Mouse (Mus musculus): ENCODE measurements around the gene Idnk. TPM values are rescaled to one million over a fixed set of nuclear protein-coding genes. Genes with fewer than 3 reads are reported as not detected.

Gene Idnk
- total and polyA plus RNA-seq, 3 experiments, result 25.5 to 45.0 (median 32.0) TPM

DNA sequence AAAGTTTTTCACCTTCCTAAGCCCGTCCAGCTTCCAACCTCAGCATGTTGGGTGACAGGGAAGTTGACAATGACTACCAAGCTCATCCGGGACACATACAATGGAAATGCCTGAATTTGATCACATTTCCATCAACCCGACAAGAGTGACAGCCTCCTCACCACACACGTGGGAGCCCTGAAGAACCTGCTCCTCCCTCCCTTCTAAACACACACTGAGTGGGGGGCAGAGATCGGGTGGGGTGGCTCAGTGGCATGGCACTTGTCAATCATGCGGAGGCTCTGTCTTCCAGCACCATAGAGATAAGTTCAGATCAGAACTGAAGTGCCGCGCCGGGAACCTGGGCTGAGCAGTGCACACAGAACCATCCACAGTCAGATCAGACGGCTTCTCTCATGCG is 7.0 kb upstream of the Idnk start:
- Histone ChIP-seq H3K79me2 (replicated peaks; ENCODE audit: control insufficient read depth, extremely low read depth, insufficient read depth, poor library complexity, severe bottlenecking) (no peaks in the 10 kb centered on the region), H3K4me1 (ENCODE audit: control insufficient read depth in 1 of 2, insufficient read depth in 2 of 2) (no peaks in the 10 kb centered on the region; a peak in 1 of 4 replicates), H3K9ac (ENCODE audit: insufficient read depth, low read depth) (no peak overlapping the region), H3K27ac (ENCODE audit: insufficient read depth, low read depth) (no peak overlapping the region), H3K4me3 (replicated peaks in 1 of 3; ENCODE audit: low read depth in 2 of 3, low read length in 2 of 3, poor library complexity in 1 of 3) (no peak overlapping the region), H3K27me3 (replicated peaks) (peaks cover 8% of the 10 kb centered on the region), H3K9me3 (replicated peaks; ENCODE audit: low read length) (no peaks in the 10 kb centered on the region), H3K4me2 (ENCODE audit: insufficient read depth, low read depth, poor library complexity, severe bottlenecking) (no peak overlapping the region), H3K36me3 (replicated peaks in 1 of 2; ENCODE audit: control insufficient read depth in 1 of 2, insufficient read depth in 1 of 2, low read length in 1 of 2) (no peaks in the 10 kb centered on the region)
- TF ChIP-seq TBP (conservative IDR thresholded peaks at IDR 0.05; ENCODE audit: low read depth, low read length), result no peak
- TF ChIP-seq CTCF (conservative IDR thresholded peaks at IDR 0.05 in 1 of 2, IDR thresholded peaks at IDR 0.05 in 1 of 2; ENCODE audit: low read depth in 2 of 2, low read length in 2 of 2), result no peak
- TF ChIP-seq UBTF (IDR thresholded peaks at IDR 0.05; ENCODE audit: low read depth, low read length), result no peak
- TF ChIP-seq MAZ (IDR thresholded peaks at IDR 0.05; ENCODE audit: low read depth, low read length), result no peak
- no peak for TF ChIP-seq PAX5 (IDR thresholded peaks at IDR 0.05; ENCODE audit: low read length)
- TF ChIP-seq E2F4 (IDR thresholded peaks at IDR 0.05; ENCODE audit: insufficient replicate concordance, low read depth, low read length), result no peak
- TF ChIP-seq POLR2A (IDR thresholded peaks at IDR 0.05; ENCODE audit: low read depth, low read length), result no peak
- no peak for TF ChIP-seq RCOR1 (conservative IDR thresholded peaks at IDR 0.05; ENCODE audit: low read depth, low read length)
- TF ChIP-seq ZC3H11A (IDR thresholded peaks at IDR 0.05; ENCODE audit: low read depth, low read length), result no peak
- DNase-seq (ENCODE audit: extremely low read depth), result no peak
- dilution Hi-C loops (cut with MboI; ENCODE audit: extremely low pct_ligation_motif_present, extremely low pct_unique_long_range_greater_than_20kb, low sequenced_read_pairs) (no loop called here), in situ Hi-C loops (cut with MboI; ENCODE audit: low pct_ligation_motif_present, low pct_unique_long_range_greater_than_20kb, low sequenced_read_pairs) (loop anchor here (10.0 kb wide), 2 partner anchors 234 to 394 kb away; partner anchors contain the start of gene 2210016F16Rik)

DNA sequence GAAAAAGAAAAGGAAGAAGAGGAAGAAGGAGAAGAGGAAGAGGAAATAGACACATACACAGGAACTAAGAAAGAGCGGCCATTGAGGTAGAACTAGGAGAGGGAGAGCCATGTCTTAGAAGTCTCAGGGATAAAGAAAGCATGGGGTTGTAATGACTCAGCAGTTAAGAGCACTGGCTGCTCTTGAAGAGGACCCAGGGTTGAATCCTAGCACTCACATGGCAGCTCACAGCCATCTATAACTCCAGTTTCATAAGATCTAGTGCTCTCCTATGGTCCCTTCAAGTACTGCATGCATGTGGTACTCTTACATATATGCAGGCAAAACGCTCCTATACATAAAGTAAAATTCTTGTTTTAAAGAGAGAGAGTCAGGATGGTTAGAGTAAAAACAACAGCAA is 1.4 kb upstream of the Idnk start:
- no peak for TF ChIP-seq KAT2A (IDR thresholded peaks at IDR 0.05; ENCODE audit: insufficient replicate concordance, low read length)
- no peak for TF ChIP-seq MAFK (IDR thresholded peaks at IDR 0.05; ENCODE audit: insufficient replicate concordance, low read length)
- no peaks in the 10 kb centered on the region for H3K27me3 ChIP-seq (replicated peaks)
- in situ Hi-C loops (cut with MboI; ENCODE audit: low pct_ligation_motif_present, low pct_unique_long_range_greater_than_20kb, low sequenced_read_pairs) (loop anchor here (10.0 kb wide), 2 partner anchors 229 to 389 kb away; partner anchors contain the start of gene 2210016F16Rik), dilution Hi-C loops (cut with MboI; ENCODE audit: extremely low pct_ligation_motif_present, extremely low pct_unique_long_range_greater_than_20kb, low sequenced_read_pairs) (no loop called here)
- no peak overlapping the region for H3K27ac ChIP-seq (ENCODE audit: insufficient read depth, low read depth)
- no peak for DNase-seq (ENCODE audit: extremely low read depth)
- H3K36me3 ChIP-seq (replicated peaks in 1 of 2; ENCODE audit: control insufficient read depth in 1 of 2, insufficient read depth in 1 of 2, low read length in 1 of 2), result peaks cover 16 to 17% of the 10 kb centered on the region in 2 experiments
- H3K4me2 ChIP-seq (ENCODE audit: insufficient read depth, low read depth, poor library complexity, severe bottlenecking), result no peak overlapping the region
- no peak overlapping the region for H3K9ac ChIP-seq (ENCODE audit: insufficient read depth, low read depth)
- H3K9me3 ChIP-seq (replicated peaks; ENCODE audit: low read length), result peaks cover 10% of the 10 kb centered on the region
- peaks cover 5% of the 10 kb centered on the region; the same call in 1 of the 2 replicates for H3K79me2 ChIP-seq (replicated peaks; ENCODE audit: control insufficient read depth, extremely low read depth, insufficient read depth, poor library complexity, severe bottlenecking)
- peaks cover 0 to 21% of the 10 kb centered on the region in 2 experiments; a peak in 2 of 4 replicates for H3K4me1 ChIP-seq (ENCODE audit: control insufficient read depth in 1 of 2, insufficient read depth in 2 of 2)
- H3K4me3 ChIP-seq (replicated peaks in 1 of 3; ENCODE audit: low read depth in 2 of 3, low read length in 2 of 3, poor library complexity in 1 of 3), result no peak overlapping the region

DNA sequence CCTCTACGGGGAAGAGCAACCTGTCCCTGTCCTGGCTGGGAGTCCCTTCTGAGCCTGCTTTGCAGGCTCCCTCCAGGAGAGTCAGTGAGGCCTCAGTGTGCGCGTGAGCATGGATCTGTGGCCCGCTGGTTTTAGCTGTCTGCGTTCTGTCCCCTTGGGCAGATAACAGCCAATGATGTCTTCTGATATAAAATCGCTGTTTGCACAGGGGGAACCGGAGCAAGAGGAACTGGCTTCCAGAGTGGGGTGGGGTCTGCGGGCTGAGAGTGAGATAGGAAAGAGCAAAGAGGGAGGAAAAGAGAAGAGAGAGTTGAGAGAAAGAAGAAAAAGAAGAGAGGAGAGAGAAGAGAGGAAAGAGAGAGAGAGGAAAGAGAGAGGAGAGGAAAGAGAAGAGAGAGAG is 413 bp upstream of the Idnk start:
- H3K27ac ChIP-seq (ENCODE audit: insufficient read depth, low read depth), result no peak overlapping the region
- peak overlapping the region; percentile 81 to 99 (median 91) for H3K4me3 ChIP-seq (replicated peaks in 1 of 3; ENCODE audit: low read depth in 2 of 3, low read length in 2 of 3, poor library complexity in 1 of 3)
- in situ Hi-C loops (cut with MboI; ENCODE audit: low pct_ligation_motif_present, low pct_unique_long_range_greater_than_20kb, low sequenced_read_pairs), result loop anchor here (10.0 kb wide), 2 partner anchors 228 to 388 kb away; partner anchors contain the start of gene 2210016F16Rik
- H3K4me1 ChIP-seq (ENCODE audit: control insufficient read depth in 1 of 2, insufficient read depth in 2 of 2), result peaks cover 0 to 21% of the 10 kb centered on the region in 2 experiments; a peak in 2 of 4 replicates
- H3K79me2 ChIP-seq (replicated peaks; ENCODE audit: control insufficient read depth, extremely low read depth, insufficient read depth, poor library complexity, severe bottlenecking), result peaks cover 5% of the 10 kb centered on the region; the same call in 1 of the 2 replicates
- H3K9me3 ChIP-seq (replicated peaks; ENCODE audit: low read length), result peaks cover 17% of the 10 kb centered on the region
- H3K4me2 ChIP-seq (ENCODE audit: insufficient read depth, low read depth, poor library complexity, severe bottlenecking), result peak overlapping the region; percentile 55
- DNase-seq (ENCODE audit: extremely low read depth), result no peak
- dilution Hi-C loops (cut with MboI; ENCODE audit: extremely low pct_ligation_motif_present, extremely low pct_unique_long_range_greater_than_20kb, low sequenced_read_pairs), result no loop called here
- TF ChIP-seq ZNF384 (IDR thresholded peaks at IDR 0.05; ENCODE audit: low read depth, low read length), result no peak
- TF ChIP-seq JUND (conservative IDR thresholded peaks at IDR 0.05; ENCODE audit: low read depth, low read length), result no peak
- TF ChIP-seq RAD21 (IDR thresholded peaks at IDR 0.05; ENCODE audit: low read depth, low read length), result no peak
- no peak for TF ChIP-seq TBP (conservative IDR thresholded peaks at IDR 0.05; ENCODE audit: low read depth, low read length)
- no peak for TF ChIP-seq ZMIZ1 (IDR thresholded peaks at IDR 0.05; ENCODE audit: low read depth, low read length)
- TF ChIP-seq MXI1 (IDR thresholded peaks at IDR 0.05; ENCODE audit: low read depth, low read length), result no peak
- TF ChIP-seq UBTF (IDR thresholded peaks at IDR 0.05; ENCODE audit: low read depth, low read length), result no peak
- TF ChIP-seq JUN (IDR thresholded peaks at IDR 0.05; ENCODE audit: insufficient read depth, low read depth, low read length), result no peak
- TF ChIP-seq TCF12 (IDR thresholded peaks at IDR 0.05; ENCODE audit: low read depth, low read length), result no peak
- no peak for TF ChIP-seq ZKSCAN1 (IDR thresholded peaks at IDR 0.05; ENCODE audit: borderline replicate concordance, low read depth, low read length)
- TF ChIP-seq CHD2 (IDR thresholded peaks at IDR 0.05; ENCODE audit: low read length), result no peak
- TF ChIP-seq IRF4 (IDR thresholded peaks at IDR 0.05; ENCODE audit: low read depth, low read length), result no peak
- TF ChIP-seq NRF1 (IDR thresholded peaks at IDR 0.05; ENCODE audit: low read depth, low read length), result no peak
- TF ChIP-seq CHD1 (IDR thresholded peaks at IDR 0.05; ENCODE audit: low read depth, low read length), result no peak
- TF ChIP-seq KAT2A (IDR thresholded peaks at IDR 0.05; ENCODE audit: insufficient replicate concordance, low read length), result no peak
- H3K36me3 ChIP-seq (replicated peaks in 1 of 2; ENCODE audit: control insufficient read depth in 1 of 2, insufficient read depth in 1 of 2, low read length in 1 of 2), result peaks cover 22 to 26% of the 10 kb centered on the region in 2 experiments
- H3K27me3 ChIP-seq (replicated peaks), result no peaks in the 10 kb centered on the region
- H3K9ac ChIP-seq (ENCODE audit: insufficient read depth, low read depth), result no peak overlapping the region; the same call in 1 of the 2 replicates

All from CH12.LX (cell line).